Mouse (Mus musculus) kidney, postnatal 25 days (tissue): ENCODE data around the gene Card10.

Experiments
- DNase-seq, 2 experiments: peaks; one replicate each; pipeline ENCODE4 v3.0.0; 2021; ENCODE audit warnings: mixed read lengths in 2 of 2

Gene Card10

DNA sequence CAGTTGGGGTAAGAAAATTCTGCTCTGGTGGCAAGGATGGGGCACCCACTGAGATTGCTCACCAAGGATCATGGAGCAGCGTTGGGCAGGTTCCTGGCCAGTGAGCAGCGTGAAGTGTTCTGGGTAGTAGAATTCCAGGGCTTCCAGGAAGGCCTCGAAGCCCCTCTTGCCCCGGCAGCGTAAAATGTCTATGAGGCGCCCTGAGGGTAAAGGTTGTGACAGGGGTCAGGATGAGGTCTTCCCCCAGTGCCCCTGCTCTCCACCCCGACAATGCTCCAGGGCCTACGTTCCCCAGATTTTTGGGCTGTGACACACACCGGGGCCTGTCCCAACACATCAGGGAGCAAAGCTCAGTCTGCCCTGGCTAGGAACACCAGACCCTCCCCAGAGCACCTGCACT lies 1.3 kb downstream of the Card10 start:
- no peak for DNase-seq

DNA sequence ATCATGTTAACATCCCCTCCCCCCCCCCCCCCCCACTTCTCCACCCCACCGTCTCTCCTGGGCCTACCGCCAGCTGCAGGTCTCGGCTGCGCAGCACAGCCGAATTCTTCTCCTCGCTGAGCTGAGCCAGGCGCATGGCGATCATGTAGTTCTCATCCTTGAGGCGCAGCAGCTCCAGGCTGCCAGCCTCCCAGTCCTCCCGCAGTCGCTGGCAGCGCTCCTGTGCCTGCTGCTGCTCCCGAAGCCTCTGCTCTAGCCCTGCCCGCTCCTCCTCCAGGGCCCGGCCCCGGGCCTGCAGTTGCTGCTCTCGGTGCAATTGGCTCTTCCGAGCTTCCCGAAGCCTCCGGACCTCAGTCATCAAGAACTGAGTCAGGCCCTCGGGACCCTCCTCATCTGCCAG lies 3.8 kb downstream of the Card10 start:
- DNase-seq = peak in 1 of 2 experiments; percentile 57

DNA sequence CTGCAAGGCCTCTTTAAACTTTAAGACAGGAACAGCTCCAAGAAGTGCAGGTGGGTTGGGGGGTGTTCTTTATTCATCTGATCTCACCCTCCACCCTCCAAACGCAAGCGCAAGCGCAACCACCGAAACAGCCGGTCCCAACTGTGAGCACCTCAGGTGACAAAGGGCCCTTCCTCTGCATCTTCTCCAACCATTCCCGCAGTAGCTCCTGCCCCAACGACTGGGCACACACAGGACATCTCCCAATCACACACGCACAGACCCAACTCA lies 5.8 kb downstream of the Card10 start:
- DNase-seq = peak in 1 of 2 experiments; percentile 26

DNA sequence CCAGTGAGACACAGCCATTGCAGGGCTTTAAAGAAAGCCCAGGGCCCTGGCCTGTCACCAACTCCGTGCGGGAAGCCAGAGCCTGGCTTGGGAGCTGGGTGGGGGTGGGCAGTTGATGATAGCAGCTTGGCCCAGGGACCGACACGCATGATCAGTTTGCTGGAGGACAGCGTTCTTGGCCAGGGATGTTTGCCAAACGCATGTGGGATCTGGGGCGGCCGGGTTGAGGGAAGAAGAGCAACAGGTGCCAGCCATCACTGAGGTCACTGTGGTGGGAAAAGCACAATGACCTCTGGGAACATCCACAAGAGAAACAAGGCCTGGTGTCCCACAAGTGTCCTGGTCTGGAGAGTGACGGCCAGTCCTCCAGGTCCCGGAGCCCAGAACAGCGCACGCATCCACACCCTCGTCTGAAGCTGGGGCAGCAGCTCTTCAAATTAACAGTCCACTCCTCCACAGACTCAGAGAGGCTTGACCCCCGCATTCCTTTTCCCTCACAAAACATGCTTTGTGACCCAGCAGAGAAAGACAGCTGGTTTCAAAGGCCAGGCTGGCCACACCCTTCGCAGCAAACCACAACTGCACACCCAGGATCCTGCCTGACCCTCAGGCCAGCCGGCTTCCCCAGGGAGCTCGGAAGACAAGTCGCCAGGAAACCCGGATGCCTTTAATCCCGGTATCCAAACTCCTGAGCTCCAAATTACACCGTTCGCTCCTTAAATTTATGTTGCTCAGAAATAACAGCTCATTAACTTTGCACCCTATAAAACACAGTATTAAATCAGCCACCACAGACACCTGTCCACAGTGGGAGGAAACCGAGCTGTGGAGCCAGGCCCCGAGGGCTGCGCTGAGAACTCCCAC lies 6.4 kb downstream of the Card10 start:
- peak; percentile 77 to 88 for DNase-seq

DNA sequence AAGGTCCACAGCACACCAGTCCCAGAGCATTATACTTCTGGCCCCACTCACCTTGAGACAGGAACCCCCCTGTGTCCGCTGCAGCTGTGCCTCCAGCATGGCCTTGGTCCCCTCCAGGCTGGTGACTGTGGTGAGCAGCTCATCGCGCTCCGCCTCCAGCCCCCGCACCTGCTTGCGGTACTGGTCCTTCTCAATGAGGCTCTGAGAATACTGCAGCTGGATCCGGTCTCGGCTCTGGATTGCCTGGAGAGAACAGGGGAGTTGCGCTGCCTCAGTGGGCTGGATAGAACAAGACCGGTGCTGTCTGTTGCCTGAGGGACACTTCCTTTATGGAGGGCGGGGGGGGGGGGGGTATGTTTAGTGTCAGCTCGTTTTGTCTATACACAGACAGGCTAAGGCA lies 11.9 kb downstream of the Card10 start:
- DNase-seq = no peak

DNA sequence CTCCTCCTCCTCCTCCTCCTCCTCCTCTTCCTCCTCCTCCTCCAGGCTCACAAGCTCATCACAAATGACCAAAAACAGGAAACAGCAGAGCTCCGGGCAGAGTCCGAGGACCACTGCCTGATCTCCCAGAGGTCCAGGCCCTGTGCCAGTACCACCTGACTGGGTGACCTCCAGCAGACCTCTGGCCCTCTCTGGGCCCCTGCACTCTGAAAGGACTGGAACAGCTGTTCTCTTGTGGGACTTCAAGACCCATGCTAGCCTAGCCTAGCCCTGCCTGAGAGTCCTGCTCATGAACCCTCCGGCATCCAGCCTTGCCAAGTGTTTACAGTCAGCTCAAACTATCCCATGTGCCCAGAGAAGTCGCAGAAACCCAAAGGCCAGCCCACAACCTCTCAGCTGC lies 12.4 kb downstream of the Card10 start:
- peak; percentile 92 to 96 for DNase-seq

DNA sequence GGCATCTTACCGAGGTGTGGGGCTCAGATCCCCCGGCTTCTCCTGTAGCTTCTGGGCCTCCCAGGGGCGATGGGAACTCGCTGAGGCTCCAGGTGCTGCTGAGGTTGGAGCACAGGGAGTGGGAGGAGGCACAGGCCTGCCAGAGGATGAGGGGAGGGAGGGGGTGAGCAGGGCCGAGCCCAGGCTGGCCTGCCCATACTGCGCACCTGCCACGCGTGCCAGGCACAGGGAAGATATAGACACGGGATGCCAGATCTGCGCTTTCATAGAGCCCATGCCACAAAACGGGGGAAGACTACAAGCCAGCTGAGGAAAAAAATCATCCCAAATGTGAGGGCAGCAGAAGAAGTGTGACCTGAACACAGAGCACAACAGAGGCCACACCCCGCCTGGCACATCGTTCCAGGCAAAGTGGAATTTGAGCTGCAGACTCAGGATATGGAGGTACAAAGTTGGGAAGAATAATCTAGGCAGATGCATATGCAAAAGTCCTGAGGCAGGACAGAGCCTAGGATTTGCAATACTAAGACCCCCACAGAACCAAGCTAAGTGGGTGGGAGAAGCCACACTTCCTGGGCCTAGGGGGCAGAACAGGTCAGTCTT lies 13.0 kb downstream of the Card10 start:
- peak; percentile 45 to 48 for DNase-seq

DNA sequence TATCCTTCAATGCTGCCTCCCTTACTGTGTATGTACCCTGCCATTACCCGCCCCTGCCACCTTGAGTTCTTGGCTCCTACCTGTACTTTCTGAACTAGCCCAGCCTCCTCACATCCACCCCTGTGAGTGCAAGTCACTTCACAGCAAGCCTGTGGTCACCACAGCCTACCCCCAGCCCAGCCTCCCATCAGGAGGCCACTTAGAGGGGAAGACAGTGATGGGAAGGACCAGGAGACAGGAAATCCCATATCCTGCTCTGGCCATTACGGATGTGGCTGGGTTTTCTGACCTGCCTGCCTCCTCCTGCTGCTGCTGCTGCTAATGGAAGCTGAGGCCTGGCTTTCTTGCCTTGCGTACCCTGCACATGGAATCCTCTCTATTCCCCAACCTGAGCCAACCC lies 14.8 kb downstream of the Card10 start:
- DNase-seq = peak; percentile 36 to 72

DNA sequence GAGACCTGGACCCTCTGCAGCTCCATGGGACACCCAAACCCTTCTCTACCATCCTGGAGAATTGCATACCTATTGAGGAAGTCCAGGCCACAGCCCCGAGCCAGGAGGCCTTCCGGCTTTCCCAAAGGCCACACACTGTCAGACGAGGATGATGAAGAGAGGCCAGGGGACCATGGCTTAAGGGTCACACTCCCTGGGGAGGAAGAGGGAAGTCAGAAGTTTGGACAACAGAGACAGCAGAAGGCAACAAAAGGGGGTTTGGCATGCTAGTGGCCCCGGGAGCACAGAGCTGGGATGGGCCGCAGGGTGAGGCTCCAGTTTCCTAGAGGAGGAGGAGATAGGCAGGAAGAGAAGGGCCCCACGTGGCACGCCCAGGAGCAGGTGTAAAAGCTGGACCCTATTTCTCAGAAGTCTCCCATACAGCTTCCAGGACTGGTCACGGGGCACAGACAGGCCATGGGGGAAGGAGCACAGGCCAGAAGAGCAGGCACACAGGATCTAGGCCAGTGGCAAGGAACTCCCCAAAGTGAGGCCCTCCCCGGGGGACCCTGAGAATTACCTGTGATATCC lies 15.5 kb downstream of the Card10 start:
- DNase-seq = peak; percentile 60 to 83

DNA sequence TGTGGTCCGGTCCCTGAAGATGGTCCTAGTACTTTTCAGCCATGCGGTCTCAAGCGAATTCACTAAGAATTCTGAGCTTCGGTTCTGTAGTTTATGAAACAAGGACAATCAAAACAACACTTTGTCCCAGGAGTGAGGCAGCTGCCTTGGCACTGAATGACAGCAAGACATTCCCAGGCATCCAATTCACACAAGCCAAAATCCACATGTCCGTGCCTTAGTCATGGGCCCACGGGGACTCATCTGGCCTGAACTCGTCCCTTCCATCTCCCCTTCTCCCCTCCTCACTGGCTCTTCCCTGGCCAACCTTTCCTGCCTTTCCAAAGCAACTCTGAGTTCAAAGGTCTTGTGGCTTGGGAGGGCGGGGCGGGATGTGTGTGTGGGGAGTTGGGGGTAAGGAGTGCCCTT lies 16.4 kb downstream of the Card10 start:
- peak; percentile 37 to 52 for DNase-seq

DNA sequence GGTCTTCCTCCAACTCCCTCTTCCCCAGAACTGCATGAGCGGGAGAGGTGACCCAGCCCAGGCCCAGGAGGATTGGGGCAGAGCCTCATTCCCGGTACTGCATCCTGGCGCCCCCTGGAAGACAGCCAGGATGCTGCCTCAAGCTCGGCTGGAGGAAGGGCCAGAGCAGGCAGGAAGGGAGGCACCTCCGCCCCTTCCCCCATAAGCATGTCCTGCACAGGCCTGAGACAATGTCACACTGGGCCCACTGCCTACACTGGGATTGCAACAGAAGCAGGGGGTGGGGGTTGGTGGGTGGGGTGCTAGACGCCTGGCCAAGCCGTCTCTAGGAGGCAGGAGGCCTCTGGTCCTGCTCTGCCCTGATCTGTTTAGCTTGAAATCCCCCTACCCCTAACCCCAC lies 16.9 kb downstream of the Card10 start:
- DNase-seq = peak; percentile 83 to 93

DNA sequence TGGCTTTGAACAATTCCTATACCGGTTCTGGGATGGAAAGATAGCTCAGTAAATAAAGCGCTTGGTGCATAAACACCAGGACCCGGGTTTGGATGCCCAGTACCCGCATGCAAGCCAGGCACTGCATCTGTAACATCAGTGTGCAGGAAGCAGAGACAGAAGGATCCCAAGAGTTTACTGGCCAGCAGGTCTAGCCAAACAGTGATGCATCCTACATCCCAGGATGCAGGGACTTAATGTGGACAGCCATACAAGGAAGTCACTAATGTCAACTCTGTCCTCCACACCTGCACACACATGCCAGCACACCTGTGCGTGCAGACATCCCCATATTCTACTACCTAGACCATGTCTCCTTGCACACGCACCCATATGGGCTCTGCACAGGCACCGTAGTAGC lies 17.6 kb downstream of the Card10 start:
- no peak for DNase-seq

DNA sequence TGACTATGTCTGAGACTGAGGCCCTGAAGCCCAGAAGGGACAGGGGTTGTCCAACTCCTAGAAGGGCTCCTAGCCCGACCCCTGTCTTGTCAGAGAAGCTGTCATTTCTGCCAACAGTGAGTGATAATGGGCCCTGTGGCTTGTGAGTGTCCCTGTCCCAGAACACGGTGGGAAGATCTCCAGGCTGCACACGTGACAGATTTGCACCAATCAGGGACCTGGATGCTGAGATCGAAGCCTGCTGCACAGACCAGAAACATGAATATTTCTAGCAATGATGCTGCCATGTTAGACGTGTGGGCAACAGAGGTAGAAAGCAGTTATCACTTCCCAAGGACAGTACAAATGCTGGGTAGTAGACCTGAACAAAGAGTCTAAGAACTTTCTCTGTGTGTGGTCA lies 18.3 kb downstream of the Card10 start:
- DNase-seq = no peak

DNA sequence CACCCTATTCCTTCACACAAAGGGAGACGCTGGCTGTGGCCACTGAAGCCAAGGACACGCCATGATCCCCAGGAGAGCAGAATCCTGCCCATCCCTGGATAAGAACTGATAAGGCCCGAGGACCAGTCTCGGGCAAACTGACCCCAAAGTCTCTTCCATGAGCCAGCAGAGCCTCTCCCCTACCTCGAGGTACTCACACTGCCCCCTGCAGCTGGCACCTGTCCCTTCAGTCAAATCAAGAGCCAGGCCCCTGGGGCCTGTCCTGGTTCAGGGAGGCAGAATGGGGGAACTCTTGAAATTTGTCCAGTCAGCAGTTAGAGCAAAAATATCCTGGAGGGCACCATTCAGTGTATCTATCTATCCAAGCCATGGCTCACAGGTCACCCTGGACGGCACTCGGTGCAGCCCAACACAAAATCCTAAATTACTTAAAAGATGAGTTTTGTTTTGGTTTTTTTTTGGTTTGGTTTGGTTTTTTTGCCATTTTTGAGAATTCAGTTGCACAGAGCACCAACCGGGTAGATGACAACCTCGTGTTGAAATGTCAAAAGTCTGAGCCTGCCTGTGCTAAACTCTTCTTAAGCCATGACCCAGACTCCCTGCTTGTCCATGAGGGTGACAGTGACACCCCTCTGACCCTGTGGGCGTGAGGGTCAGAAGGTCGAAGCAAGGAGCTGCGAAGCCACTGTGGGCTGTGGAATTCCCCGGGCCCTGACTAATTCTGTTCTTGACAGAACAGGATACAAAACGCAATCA lies 20.3 kb downstream of the Card10 start:
- peak in 1 of 2 experiments; percentile 61 for DNase-seq

DNA sequence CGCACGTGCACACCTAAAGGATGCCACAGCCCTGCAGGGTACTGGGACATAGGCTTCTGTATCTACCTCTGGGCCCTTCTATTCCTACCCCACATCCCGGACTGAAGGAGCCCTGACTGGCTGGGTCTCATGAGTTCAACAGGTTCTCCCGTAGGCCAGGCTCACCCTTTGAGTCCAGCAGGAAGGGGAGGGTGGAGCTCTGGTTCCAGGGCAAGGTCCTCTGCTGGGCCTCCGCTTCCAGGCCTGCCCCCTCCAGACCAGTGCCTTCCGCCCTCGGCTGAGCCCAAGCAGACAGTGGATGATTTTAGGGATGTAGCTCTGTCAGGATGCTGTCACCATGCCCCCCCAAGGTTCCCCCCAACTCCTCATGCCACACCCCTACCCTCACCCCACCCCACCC lies 21.9 kb downstream of the Card10 start:
- peak; percentile 75 to 92 for DNase-seq

DNA sequence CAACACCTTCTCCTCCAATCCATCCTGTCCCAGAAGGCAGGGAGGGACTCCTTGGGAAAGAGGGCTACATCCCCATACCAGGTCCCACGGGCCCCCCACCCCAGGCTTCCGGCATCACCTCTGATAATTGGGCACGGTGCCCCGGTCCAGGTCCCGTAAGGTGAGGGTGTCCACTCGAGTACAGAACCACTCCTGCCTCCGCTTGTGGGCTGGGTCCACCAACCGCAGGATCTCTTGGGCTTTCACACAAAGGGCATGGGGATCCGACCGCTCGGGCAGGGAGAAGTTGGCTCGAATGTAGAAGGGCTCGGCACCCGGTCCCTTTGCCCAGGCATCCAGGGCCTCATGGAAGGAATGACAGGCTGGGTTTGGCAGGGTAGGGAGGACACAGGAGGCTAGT lies 22.5 kb downstream of the Card10 start:
- DNase-seq = peak in 1 of 2 experiments; percentile 53

DNA sequence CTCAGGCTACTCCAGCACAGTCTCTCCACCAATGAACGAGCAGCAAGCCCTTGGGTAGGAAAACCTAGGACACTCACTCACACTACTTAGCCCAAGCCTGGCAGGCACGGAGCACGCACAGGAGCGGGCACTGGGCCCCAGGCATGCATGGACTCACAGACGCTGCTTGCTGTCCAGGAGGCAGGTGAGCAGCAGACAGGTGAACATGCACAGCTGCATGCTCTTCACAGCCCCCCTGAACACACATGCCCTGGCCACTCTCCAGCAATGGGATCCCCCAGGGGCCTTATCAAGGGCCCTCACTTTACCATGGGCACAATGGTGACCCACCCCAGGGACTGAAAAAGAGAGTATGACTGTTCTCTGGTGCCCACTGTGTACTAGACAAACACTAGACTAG lies 23.2 kb downstream of the Card10 start:
- peak in 1 of 2 experiments; percentile 52 for DNase-seq

DNA sequence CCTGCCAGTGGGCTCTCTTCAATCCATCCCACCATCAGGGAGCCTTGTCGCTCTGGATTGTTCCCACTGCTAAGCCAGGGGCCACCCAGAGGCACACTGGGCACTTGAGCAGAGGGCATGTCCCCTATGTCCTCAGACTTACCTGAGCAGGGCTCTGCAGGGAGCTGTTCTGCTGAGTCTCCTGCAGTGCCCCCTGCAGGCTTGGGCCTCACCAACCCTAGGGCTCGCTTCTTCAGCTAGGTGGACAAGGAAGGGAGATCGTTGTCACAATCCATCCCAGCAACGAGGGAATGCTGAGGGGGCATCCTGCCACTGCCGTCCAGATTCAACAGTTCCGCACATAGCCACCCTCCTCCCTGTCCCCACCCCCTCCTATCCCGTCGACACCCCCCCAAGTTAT lies 23.6 kb downstream of the Card10 start:
- DNase-seq = peak; percentile 38 to 59

DNA sequence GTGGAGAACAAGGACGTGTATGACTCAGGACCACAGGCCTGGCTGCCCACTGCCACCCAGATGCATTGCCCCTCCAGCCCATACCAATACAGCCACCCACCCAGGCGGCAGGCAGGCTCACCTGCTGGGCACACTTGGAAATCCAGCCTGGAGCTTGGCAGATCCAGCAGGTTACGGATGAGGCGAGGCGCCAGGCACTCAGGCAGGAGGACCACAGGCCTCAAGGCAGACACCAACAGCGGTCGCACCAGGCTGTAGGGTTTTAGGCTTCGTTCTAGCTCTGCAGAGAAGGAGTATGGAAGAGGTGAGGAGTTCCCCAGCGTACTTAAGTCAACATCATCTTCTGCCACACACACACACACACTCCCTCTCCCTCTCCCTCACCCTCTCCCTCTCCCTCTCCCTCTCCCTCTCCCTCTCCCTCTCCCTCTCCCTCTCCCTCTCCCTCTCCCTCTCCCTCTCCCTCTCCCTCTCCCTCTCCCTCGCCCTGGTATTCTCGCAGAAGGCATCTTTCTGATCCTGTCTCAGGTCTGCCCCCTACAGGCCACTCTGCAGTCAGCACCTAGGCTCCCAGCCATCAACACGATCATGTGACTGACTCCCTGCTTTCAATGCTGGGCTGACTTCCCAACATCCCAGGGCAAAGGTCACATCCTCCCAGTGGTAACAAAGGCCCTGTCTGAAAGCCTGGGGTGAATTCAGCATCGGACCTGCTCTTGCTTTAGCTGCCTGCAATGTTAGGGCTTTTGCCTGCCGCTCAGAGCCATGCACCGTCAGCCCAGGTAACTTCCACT lies 24.6 kb downstream of the Card10 start:
- peak; percentile 96 to 97 for DNase-seq

DNA sequence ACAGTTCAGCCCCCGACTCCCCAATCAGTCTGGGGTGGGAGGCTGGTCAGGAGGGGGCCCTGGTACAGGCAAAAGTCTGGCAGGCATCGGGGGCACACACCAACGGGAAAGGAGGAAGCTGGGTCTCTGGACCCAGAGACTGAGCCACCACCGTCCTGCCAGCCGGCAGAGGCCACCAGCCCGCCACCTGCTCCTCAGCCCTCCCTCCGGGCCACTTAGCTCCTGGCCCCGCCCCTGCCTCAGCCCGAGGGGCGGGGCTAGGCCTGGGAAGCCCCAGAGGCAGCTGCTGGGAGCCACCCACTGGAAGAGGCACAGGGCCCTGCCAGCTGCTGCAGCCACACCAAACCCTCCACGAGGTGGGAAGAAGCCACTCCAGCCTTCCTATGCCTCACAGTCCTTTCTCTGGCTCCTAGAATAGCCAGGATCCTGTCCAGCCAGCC lies 29.5 kb downstream of the Card10 start, which contains the start of gene Mfng:
Gene Mfng (minus strand): TSS at position 186 of the 440 bp plus-strand sequence.
- DNase-seq = peak; percentile 72 to 90

DNA sequence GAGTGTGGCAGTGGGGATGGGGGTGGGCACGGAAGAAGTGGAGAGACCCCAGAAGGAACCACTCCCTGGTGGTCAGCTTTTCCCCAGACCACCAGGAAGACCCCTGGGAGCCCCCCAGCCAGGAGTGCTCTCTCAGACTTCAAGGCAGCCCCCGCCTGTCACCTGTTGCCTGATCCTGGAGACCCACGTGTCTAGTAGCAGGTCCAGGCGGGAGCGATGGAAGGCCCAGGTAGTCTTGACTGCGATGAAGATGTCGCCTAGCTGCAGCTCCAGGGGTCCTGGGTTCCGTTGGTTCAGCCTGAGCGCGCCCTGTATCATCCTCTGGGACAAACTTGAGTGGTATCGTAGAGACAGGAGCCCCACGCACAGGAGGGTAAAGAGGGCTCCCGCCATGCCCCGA lies 30.0 kb downstream of the Card10 start:
- peak in 1 of 2 experiments; percentile 57 for DNase-seq

DNA sequence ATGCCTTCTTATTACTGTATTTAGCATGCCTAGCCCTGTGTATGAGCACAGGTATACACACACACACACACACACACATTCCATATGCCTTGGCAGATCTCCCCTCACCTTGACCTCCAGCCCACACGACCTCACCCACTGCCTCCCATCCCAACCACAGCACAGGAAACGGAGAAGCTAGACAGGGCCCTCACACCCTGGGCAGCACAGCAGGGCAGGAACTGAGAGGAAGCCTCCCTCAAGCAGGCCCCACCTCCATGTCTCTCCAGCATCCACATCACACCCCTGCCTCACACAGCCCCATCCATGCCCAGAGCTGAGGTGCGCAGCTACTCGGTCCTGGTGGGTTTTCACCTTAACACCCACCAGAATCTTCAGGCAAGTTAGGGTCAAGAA lies 30.5 kb downstream of the Card10 start:
- peak; percentile 39 to 79 for DNase-seq
